In genomic region chr9:8769398-8769797, GRCm38 (mm10) we compare ENCODE assay signal across 6 mouse cellular contexts.
A peak's percentile ranks its signal among the peaks of the same experiment; 100 is the strongest.
DNase-seq lines count a peak whose midpoint lies in the region.

No protein-coding gene starts in this region.

- DNase-seq in ES-CJ7 (ENCODE audit: low read depth, low spot score) (peak; percentile 87), R1 (ENCODE audit: low read depth, low spot score) (peak; percentile 93)
- peak; percentile 9 for DNase-seq in cerebellum, adult 11-12 months
- DNase-seq in cerebellum, adult 9-10 months: peak; percentile 3
- DNase-seq in cerebellum, postnatal 10 days: peak; percentile 50 to 52
- peak; percentile 7 to 29 for DNase-seq in cerebellum, postnatal 25 days

Comparison
In these comparisons a context has a peak if more than half of its experiments do, and no peak if none do; other contexts are left out.
1. Peak in every context shown above with its lines: DNase-seq.
2. DNase-seq: peak in every context shown above with its lines; median percentile 93 in R1; 87 in ES-CJ7; 51 in cerebellum, postnatal 10 days; 18 in cerebellum, postnatal 25 days; 9 in cerebellum, adult 11-12 months; 3 in cerebellum, adult 9-10 months.